Mouse (Mus musculus): ENCODE data around the gene Zfp989.
"Not testable (repeated sequence)": the region's sequence is repeated elsewhere in the genome, so short reads cannot be mapped to it uniquely, and the experiment has no call there.

Zfp989 gene

GRCm38 (mm10) chr4:146971757-146972156 is at the start of gene Zfp989:
Gene Zfp989, plus strand, starts transcription at chr4:146971976.
- peak in 1 of 2 experiments; percentile 61 for DNase-seq (ENCODE audit: low spot score in 2 of 2)

- DNase-seq (ENCODE audit: low spot score in 2 of 2), result peak in 1 of 2 experiments; percentile 59
These were observed 39.3 kb upstream of the Zfp989 start for GRCm38 (mm10) chr4:146932311-146933082.

DNA sequence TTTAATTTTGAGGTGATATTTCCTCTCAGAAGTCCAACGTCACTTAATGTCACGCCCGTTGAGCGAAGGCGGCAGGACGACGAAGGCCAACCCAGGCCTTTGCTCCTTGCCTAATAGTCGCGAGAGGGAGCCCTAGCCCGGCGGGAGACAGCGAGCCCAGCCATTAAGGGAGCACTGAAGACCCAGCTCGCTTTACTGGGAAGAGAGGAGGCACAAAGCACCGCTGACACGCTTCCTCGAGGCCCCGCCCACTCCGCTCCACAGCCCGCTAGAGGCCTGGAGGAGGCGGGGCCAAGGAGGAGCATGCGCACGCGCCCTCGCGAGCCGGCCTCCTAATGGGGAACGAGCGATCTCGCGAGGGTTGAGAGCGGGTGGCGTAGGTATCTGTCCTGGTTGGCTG is 30.1 kb upstream of the Zfp989 start:
- not testable (repeated sequence) for DNase-seq (ENCODE audit: low spot score in 2 of 2)

DNA sequence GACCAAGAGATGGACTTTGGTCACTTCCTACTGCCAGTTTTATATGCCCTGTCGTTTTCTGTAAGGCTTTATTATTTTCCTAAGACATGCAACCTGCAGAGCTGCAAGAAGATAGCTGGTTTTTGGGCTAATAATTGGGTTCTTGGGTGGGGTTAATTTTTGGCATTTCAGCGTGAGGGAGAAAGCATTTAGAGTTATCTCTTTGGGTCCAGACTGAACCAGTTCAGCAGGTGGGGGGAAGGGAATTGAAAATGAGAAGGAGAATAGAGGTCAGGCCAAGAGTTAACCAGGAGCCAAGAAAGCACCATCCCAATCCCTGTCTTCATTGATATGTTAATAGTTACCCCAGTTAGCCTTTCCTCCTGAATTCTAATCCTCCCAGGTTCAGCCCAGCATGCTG is 4.8 kb downstream of the Zfp989 start:
- not testable (repeated sequence) for DNase-seq (ENCODE audit: low spot score in 2 of 2)

DNA sequence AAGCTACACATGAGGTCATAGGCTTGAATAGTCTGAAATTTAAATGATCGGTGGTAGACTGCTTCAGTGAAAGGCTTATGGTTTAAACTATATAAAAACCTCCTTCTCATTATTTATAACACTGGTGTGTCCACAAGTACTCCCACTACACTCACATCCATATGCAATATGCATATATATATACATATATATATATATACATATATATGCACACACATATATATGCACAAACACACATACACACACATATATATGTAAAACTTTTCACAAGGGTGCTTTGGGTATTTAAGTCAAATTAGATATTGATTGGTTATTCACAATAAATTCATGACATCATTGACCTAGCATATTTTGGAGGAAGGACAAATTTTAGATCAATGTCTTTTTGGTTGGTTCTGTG is 46.6 kb downstream of the Zfp989 start:
- not testable (repeated sequence) for DNase-seq (ENCODE audit: low spot score in 2 of 2)

DNA sequence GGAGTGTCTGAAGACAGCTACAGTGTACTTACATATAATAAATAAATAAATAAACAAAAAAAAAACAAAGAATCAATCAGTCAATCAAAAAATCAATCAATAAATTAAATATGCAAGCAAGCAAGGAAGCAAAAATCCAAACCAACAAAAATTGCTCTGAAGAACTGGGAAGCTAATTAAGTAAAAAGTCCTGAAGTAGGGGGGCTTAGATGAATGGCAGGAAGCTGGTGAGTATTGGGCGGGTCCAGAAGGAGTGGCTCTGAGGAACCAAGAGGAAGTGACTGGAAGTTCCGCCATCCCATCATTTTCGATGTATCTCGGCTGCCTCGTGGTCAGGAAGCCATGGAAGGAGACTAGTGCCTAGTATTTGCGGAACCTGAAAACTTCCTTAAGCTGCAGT is 49.8 kb downstream of the Zfp989 start, which contains the start of gene Rex2:
Gene Rex2, plus strand, starts transcription at position 301 of the 400 bp plus-strand sequence.
- not testable (repeated sequence) for DNase-seq (ENCODE audit: low spot score in 2 of 2)

GRCm38 (mm10) chr4:147026374-147026773 is 54.6 kb downstream of the Zfp989 start:
- DNase-seq (ENCODE audit: low spot score in 2 of 2), result peak in 1 of 2 experiments; percentile 57

DNA sequence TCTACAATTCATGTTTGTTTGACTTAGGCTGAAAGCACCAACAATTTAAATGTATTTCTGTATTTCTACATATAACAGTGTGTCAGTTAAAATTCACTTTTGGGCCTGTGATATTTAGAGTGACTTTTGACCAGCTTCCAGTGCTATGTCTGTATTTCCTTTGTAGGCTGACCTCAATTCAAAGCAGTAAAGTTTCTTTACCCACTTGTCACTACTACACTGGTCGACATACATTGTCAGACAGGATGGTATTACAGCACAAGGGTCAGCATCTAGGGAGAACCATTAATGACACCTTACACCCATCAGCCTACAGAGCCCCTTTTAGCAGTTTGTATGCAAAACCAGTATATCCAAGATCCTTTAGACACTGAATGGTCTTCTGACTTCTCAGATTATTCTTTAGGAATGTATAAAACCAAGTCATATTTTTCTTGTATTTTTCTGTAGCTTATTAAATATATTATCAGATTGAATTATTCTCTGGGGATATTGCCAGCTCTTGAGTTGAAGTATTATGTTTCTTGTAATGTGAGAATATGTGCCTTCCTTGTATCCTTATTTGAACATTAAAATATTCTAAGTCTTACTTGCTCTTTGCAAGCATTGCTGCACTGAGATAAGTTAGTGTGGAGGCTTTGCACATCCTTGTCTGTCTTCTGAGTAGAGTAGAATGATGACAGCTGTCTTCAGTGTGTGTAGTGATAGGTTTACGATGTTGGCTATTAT is 59.7 kb downstream of the Zfp989 start:
- not testable (repeated sequence) for DNase-seq (ENCODE audit: low spot score in 2 of 2)

Data from spleen, postnatal 4 days (tissue).